Mouse (Mus musculus) stomach, postnatal 0 days (tissue): ENCODE data around the gene Nt5e. TPM values are rescaled to one million over a fixed set of nuclear protein-coding genes. Genes with fewer than 3 reads are reported as not detected.

Experiments used
- ATAC-seq: fragments of 200-750 bp; cut with Nextera tagmentation; 2 replicates; pipeline ENCODE4 v1.8.0; 2017; ENCODE audit not compliant: low FRiP score, low TSS enrichment
- DNase-seq: peaks from one replicate; pipeline ENCODE4 v3.0.0-alpha.2; 2016; ENCODE audit warnings: low spot score
- H3K27ac ChIP-seq: fragments of 300-500 bp; sonication (generic); replicated peaks from 2 replicates; pipeline ENCODE4 v1.5.1; 2014; ENCODE audit warnings: mild to moderate bottlenecking, control low read depth
- H3K27me3 ChIP-seq: fragments of 300-500 bp; sonication (generic); 2 replicates; pipeline ENCODE4 v1.6.1; 2014; ENCODE audit warnings: low read length; ENCODE audit not compliant: control insufficient read depth, insufficient read depth
- H3K36me3 ChIP-seq: fragments of 300-500 bp; sonication (generic); 2 replicates; pipeline ENCODE4 v1.6.1; 2014; ENCODE audit warnings: low read length, mixed read lengths; ENCODE audit not compliant: control insufficient read depth, insufficient read depth
- H3K4me1 ChIP-seq: fragments of 300-500 bp; sonication (generic); replicated peaks from 2 replicates; pipeline ENCODE4 v1.6.1; 2014; ENCODE audit warnings: antibody characterized with exemption; ENCODE audit not compliant: control insufficient read depth, insufficient read depth
- H3K4me2 ChIP-seq: fragments of 300-500 bp; sonication (generic); replicated peaks from 2 replicates; pipeline ENCODE4 v1.6.1; 2014; ENCODE audit warnings: low read depth, mild to moderate bottlenecking, control low read depth, moderate library complexity
- H3K4me3 ChIP-seq: fragments of 300-500 bp; sonication (generic); 2 replicates; pipeline ENCODE4 v1.5.1; 2014; ENCODE audit warnings: low read depth, low read length, control low read depth
- H3K9ac ChIP-seq: fragments of 300-500 bp; sonication (generic); 2 replicates; pipeline ENCODE4 v1.6.1; 2014; ENCODE audit warnings: mild to moderate bottlenecking, low read length, control low read depth, mixed read lengths
- H3K9me3 ChIP-seq: fragments of 300-500 bp; sonication (generic); 2 replicates; pipeline ENCODE4 v1.6.1; 2016; ENCODE audit warnings: low read length; ENCODE audit not compliant: control insufficient read depth
- CTCF ChIP-seq: IDR thresholded peaks from 2 replicates; pipeline ENCODE4 v1.5.1; 2016; ENCODE audit warnings: antibody characterized with exemption, low read depth, mild to moderate bottlenecking, moderate library complexity
- EP300 ChIP-seq: optimal IDR thresholded peaks from 2 replicates; pipeline ENCODE3; 2016; ENCODE audit warnings: antibody characterized with exemption
- WGBS: fragments of 180-500 bp; shearing (Covaris S2); extraction: QIAGEN DNeasy Blood & Tissue Kit; methylation state at CpG from one replicate; pipeline ENCODE4 v1.1.7; 2014; 5-methylcytosine and 5-hydroxymethylcytosine counted together
- polyA plus RNA-seq: library from polyadenylated mRNA; unstranded; fragments of >200 nt; fragmentation: Nextera tagmentation; extraction: Ambion mirVana; gene quantifications from 2 replicates; pipeline ENCODE4 v1.2.1, GENCODE M21; 2015

Gene Nt5e
- polyA plus RNA-seq, 1 experiment from 2014 or later, result 52.7 TPM

DNA sequence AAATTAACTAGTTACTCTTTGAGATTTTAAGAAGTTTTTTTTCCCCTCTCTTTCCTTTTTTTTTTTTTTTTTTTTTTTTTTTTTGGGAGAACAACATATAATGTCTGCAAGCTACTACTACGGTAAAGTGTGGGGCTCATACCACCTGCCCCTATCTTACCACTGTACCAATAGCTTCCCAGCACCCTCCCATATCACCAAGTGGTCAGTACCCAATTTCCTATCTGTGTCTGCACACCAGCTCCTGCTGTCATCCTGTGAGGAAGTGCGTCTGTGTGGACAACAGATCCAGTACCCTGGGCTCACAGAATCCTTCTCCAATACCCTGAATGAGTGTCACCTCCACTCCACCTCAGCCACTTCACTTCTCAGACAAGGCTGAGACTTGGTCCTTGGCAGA is 32.1 kb downstream of the Nt5e start:
- no peaks in the 10 kb centered on the region for H3K36me3 ChIP-seq
- TF ChIP-seq EP300 (no peak), CTCF (no peak)
- WGBS, result 85% methylated on average over 2 of the region's 2 CpGs
- ATAC-seq (no peak), DNase-seq (no peak)
- H3K4me1 ChIP-seq, result no peaks in the 10 kb centered on the region
- H3K27me3 ChIP-seq, result no peaks in the 10 kb centered on the region
- H3K9ac ChIP-seq, result no peak overlapping the region
- H3K4me2 ChIP-seq, result no peak overlapping the region
- H3K4me3 ChIP-seq, result no peak overlapping the region
- H3K27ac ChIP-seq, result no peak overlapping the region
- no peaks in the 10 kb centered on the region for H3K9me3 ChIP-seq

GRCm38 (mm10) chr9:88361211-88361909 is 34.4 kb downstream of the Nt5e start:
- TF ChIP-seq CTCF (no peak), EP300 (no peak)
- H3K27me3 ChIP-seq, result no peaks in the 10 kb centered on the region
- H3K4me1 ChIP-seq, result no peaks in the 10 kb centered on the region
- H3K4me3 ChIP-seq, result no peak overlapping the region
- WGBS, result 65% methylated on average over 14 of the region's 14 CpGs
- H3K9ac ChIP-seq, result no peak overlapping the region
- H3K9me3 ChIP-seq, result no peaks in the 10 kb centered on the region
- H3K27ac ChIP-seq, result peak overlapping the region; percentile 61
- H3K36me3 ChIP-seq, result no peaks in the 10 kb centered on the region
- ATAC-seq (peak; percentile 16; the same call in 1 of the 2 replicates), DNase-seq (no peak)
- H3K4me2 ChIP-seq, result no peak overlapping the region

GRCm38 (mm10) chr9:88362055-88362850 is 35.3 kb downstream of the Nt5e start:
- H3K27me3 ChIP-seq, result no peaks in the 10 kb centered on the region
- no peaks in the 10 kb centered on the region for H3K4me1 ChIP-seq
- no peak overlapping the region for H3K9ac ChIP-seq
- no peak for ATAC-seq
- no peaks in the 10 kb centered on the region for H3K9me3 ChIP-seq
- H3K36me3 ChIP-seq, result no peaks in the 10 kb centered on the region
- peak; percentile 65 for TF ChIP-seq CTCF
- no peak for TF ChIP-seq EP300
- H3K4me2 ChIP-seq, result no peak overlapping the region
- 17% methylated on average over 5 of the region's 5 CpGs for WGBS
- H3K4me3 ChIP-seq, result no peak overlapping the region
- DNase-seq, result no peak
- no peak overlapping the region for H3K27ac ChIP-seq

DNA sequence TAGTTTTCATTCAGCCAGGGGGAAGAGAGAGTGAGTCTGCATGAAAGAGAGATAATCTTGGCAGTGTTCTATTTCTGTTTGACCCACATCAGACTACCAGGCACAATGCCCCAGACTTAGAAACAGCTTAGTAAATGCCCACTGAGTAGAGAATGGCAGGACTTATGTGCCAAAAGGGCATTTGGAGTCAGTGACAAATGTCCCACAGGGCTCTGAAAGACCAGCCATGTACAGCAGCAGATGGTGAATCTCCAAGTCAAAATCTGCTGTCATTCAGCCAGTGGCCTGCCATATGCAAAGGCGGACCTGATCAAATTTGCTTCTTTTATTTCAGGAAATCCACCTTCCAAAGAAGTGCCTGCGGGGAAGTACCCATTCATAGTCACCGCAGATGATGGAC is 36.1 kb downstream of the Nt5e start:
- H3K4me3 ChIP-seq, result no peak overlapping the region
- ATAC-seq (no peak), DNase-seq (no peak)
- H3K36me3 ChIP-seq, result no peaks in the 10 kb centered on the region
- H3K27me3 ChIP-seq, result no peaks in the 10 kb centered on the region
- H3K9ac ChIP-seq, result no peak overlapping the region
- no peak for TF ChIP-seq EP300
- no peak for TF ChIP-seq CTCF
- H3K9me3 ChIP-seq, result no peaks in the 10 kb centered on the region
- H3K4me1 ChIP-seq, result no peaks in the 10 kb centered on the region
- no peak overlapping the region for H3K4me2 ChIP-seq
- H3K27ac ChIP-seq, result no peak overlapping the region
- 81% methylated on average over 3 of the region's 3 CpGs for WGBS

- no peak for TF ChIP-seq EP300
- peak; percentile 55 for TF ChIP-seq CTCF
- 78% methylated on average over 4 of the region's 4 CpGs for WGBS
- no peak overlapping the region for H3K4me3 ChIP-seq
Observed at GRCm38 (mm10) chr9:88366308-88366707, 39.3 kb downstream of the Nt5e start.

GRCm38 (mm10) chr9:88366819-88367218 is 39.8 kb downstream of the Nt5e start:
- H3K36me3 ChIP-seq, result no peaks in the 10 kb centered on the region; the same call in 1 of the 2 replicates
- no peak for ATAC-seq
- no peaks in the 10 kb centered on the region for H3K4me1 ChIP-seq
- WGBS, result 81% methylated on average over 4 of the region's 4 CpGs
- no peak overlapping the region for H3K27ac ChIP-seq
- H3K9me3 ChIP-seq, result no peaks in the 10 kb centered on the region
- DNase-seq, result no peak
- TF ChIP-seq CTCF (no peak), EP300 (no peak)
- no peak overlapping the region for H3K4me3 ChIP-seq
- no peak overlapping the region for H3K9ac ChIP-seq
- H3K4me2 ChIP-seq, result no peak overlapping the region
- no peaks in the 10 kb centered on the region for H3K27me3 ChIP-seq

More at GRCm38 (mm10) chr9:88366308-88366707, 39.3 kb downstream of the Nt5e start:
- no peaks in the 10 kb centered on the region for H3K27me3 ChIP-seq
- H3K4me1 ChIP-seq, result no peaks in the 10 kb centered on the region
- no peak overlapping the region for H3K27ac ChIP-seq
- DNase-seq, result no peak
- H3K36me3 ChIP-seq, result no peaks in the 10 kb centered on the region; the same call in 1 of the 2 replicates
- no peak for ATAC-seq
- no peak overlapping the region for H3K4me2 ChIP-seq
- H3K9ac ChIP-seq, result no peak overlapping the region
- H3K9me3 ChIP-seq, result no peaks in the 10 kb centered on the region
